In genomic region chr19:55271448-55271847, GRCm38 (mm10) we compare ENCODE assay signal across 15 mouse cellular contexts. TPM values are rescaled to one million over a fixed set of nuclear protein-coding genes. Genes with fewer than 3 reads are reported as not detected.
DNase-seq lines count a peak whose midpoint lies in the region; ATAC-seq lines count a peak whose summit lies in the region.
"Had no signal": no experiment of that assay in that cellular context is flagged by ENCODE, and none has a peak within 500 bp of the region (broad histone marks: within the 10 kb centered on the region; RNA-seq: fewer than 3 reads in every experiment).

No protein-coding gene starts in this region.

- no peak for DNase-seq in kidney, postnatal 25 days
- DNase-seq in R1 (ENCODE audit: low read depth, low spot score), result peak; percentile 96
- DNase-seq in right cerebral cortex, postnatal 25 days, result no peak
- DNase-seq: cerebellum, postnatal 25 days; forebrain, postnatal 0 days; heart, adult 11 months; kidney, adult 9 months; spleen, adult 18-20 months had no signal

- no peak overlapping the region for H3K9ac ChIP-seq in kidney, embryonic 15.5 days
- H3K9ac ChIP-seq in embryonic facial prominence, embryonic 15.5 days, result no peak overlapping the region
- no peak overlapping the region for H3K9ac ChIP-seq in hindbrain, embryonic 16.5 days (ENCODE audit: low read depth, low read length)
- H3K9ac ChIP-seq: forebrain, postnatal 0 days had no signal

- no peak overlapping the region for H3K4me2 ChIP-seq in kidney, embryonic 15.5 days
- H3K4me2 ChIP-seq in embryonic facial prominence, embryonic 15.5 days (replicated peaks), result no peak overlapping the region
- H3K4me2 ChIP-seq in hindbrain, embryonic 16.5 days (ENCODE audit: low read length), result no peak overlapping the region

- H3K4me3 ChIP-seq in kidney, embryonic 15.5 days (replicated peaks), result no peak overlapping the region
- H3K4me3 ChIP-seq in embryonic facial prominence, embryonic 15.5 days (replicated peaks), result no peak overlapping the region
- no peak overlapping the region for H3K4me3 ChIP-seq in hindbrain, embryonic 16.5 days (ENCODE audit: low read length)
- H3K4me3 ChIP-seq: myocyte had no signal

- 43% methylated on average over 3 of the region's 3 CpGs for WGBS in kidney, embryonic 15.5 days
- 31% methylated on average over 3 of the region's 3 CpGs for WGBS in embryonic facial prominence, embryonic 15.5 days
- 31% methylated on average over 3 of the region's 3 CpGs for WGBS in hindbrain, embryonic 16.5 days

- peaks cover 41% of the 10 kb centered on the region for H3K4me1 ChIP-seq in kidney, embryonic 15.5 days
- no peaks in the 10 kb centered on the region for H3K4me1 ChIP-seq in embryonic facial prominence, embryonic 15.5 days
- H3K4me1 ChIP-seq in hindbrain, embryonic 16.5 days (ENCODE audit: control insufficient read depth, insufficient read depth, low read depth, low read length), result no peaks in the 10 kb centered on the region

- peaks cover 20% of the 10 kb centered on the region for H3K36me3 ChIP-seq in kidney, embryonic 15.5 days
- H3K36me3 ChIP-seq in embryonic facial prominence, embryonic 15.5 days, result no peaks in the 10 kb centered on the region
- no peaks in the 10 kb centered on the region for H3K36me3 ChIP-seq in hindbrain, embryonic 16.5 days (ENCODE audit: control insufficient read depth, insufficient read depth, low read length)

- peak; percentile 70; the same call in 1 of the 2 replicates for ATAC-seq in kidney, embryonic 15.5 days (replicated peaks; ENCODE audit: low FRiP score)
- no peak for ATAC-seq in embryonic facial prominence, embryonic 15.5 days (ENCODE audit: insufficient number of reproducible peaks, low FRiP score, low TSS enrichment, low read depth)
- 0 out of 2 replicates have a peak, but pooled peaks have one; percentile 24 for ATAC-seq in megakaryocyte progenitor cell, adult 5-6 weeks (replicated peaks; ENCODE audit: poor library complexity)
- ATAC-seq in hindbrain, embryonic 16.5 days, result no peak
- no peak for ATAC-seq in monocyte, adult 5-6 weeks (replicated peaks; ENCODE audit: insufficient number of reproducible peaks, low FRiP score, low TSS enrichment, poor library complexity, severe bottlenecking)
- ATAC-seq: forebrain, postnatal 0 days had no signal

- H3K9me3 ChIP-seq in kidney, embryonic 15.5 days (replicated peaks), result no peaks in the 10 kb centered on the region
- no peaks in the 10 kb centered on the region for H3K9me3 ChIP-seq in embryonic facial prominence, embryonic 15.5 days (replicated peaks)
- H3K9me3 ChIP-seq in hindbrain, embryonic 16.5 days (ENCODE audit: control insufficient read depth, low read length), result no peaks in the 10 kb centered on the region

- H3K27me3 ChIP-seq in kidney, embryonic 15.5 days, result no peaks in the 10 kb centered on the region
- no peaks in the 10 kb centered on the region for H3K27me3 ChIP-seq in embryonic facial prominence, embryonic 15.5 days
- no peaks in the 10 kb centered on the region for H3K27me3 ChIP-seq in hindbrain, embryonic 16.5 days (replicated peaks; ENCODE audit: control insufficient read depth, insufficient read depth, low read length)

- peak overlapping the region; percentile 74 for H3K27ac ChIP-seq in kidney, embryonic 15.5 days
- H3K27ac ChIP-seq in embryonic facial prominence, embryonic 15.5 days (replicated peaks), result 0 out of 2 replicates have a peak overlapping the region, but pooled peaks have one; percentile 51
- no peak overlapping the region for H3K27ac ChIP-seq in hindbrain, embryonic 16.5 days (ENCODE audit: low read depth, low read length)

RNA-seq across cellular contexts. Expression of gene Acsl5, which starts 19.7 kb away (rescaled TPM):
- 50.3 and 51.2 TPM in 2 replicates for polyA plus RNA-seq in kidney, embryonic 15.5 days (2015; fragmentation: Nextera tagmentation; extraction: Ambion mirVana)
- 41.0 and 45.0 TPM in 2 replicates for polyA plus RNA-seq in embryonic facial prominence, embryonic 15.5 days (2015; fragmentation: Nextera tagmentation; extraction: Ambion mirVana)
- 115 and 141 TPM in 2 replicates for total RNA-seq in megakaryocyte progenitor cell, adult 5-6 weeks (2015)
- total RNA-seq in megakaryocyte progenitor cell, adult 5-6 weeks (2017), result 114 and 115 TPM in 2 replicates
- 19.7 and 20.1 TPM in 2 replicates for polyA plus RNA-seq in hindbrain, embryonic 16.5 days (2015; fragmentation: Nextera tagmentation; extraction: Ambion mirVana)
- 172 to 230 TPM (median 204 TPM) in 3 replicates for total RNA-seq in monocyte, adult 5-6 weeks (2017)

RNA-seq across cellular contexts. Expression of gene Gucy2g, which starts 30.4 kb away (rescaled TPM):
- polyA plus RNA-seq in kidney, embryonic 15.5 days (2015; fragmentation: Nextera tagmentation; extraction: Ambion mirVana), result 0.04 and 0.05 TPM in 2 replicates
- 0.11 and 0.21 TPM in 2 replicates for polyA plus RNA-seq in embryonic facial prominence, embryonic 15.5 days (2015; fragmentation: Nextera tagmentation; extraction: Ambion mirVana)
- total RNA-seq in megakaryocyte progenitor cell, adult 5-6 weeks (2015), result not detected in 2 replicates
- total RNA-seq in megakaryocyte progenitor cell, adult 5-6 weeks (2017), result not detected in 2 replicates
- polyA plus RNA-seq in hindbrain, embryonic 16.5 days (2015; fragmentation: Nextera tagmentation; extraction: Ambion mirVana), result 0.05 and 0.06 TPM in 2 replicates
- not detected in 3 replicates for total RNA-seq in monocyte, adult 5-6 weeks (2017)
- total RNA-seq: liver, adult 2 months had no signal

RNA-seq across cellular contexts. Expression of gene Zdhhc6, which starts 44.4 kb away (rescaled TPM):
- 98.6 and 99.7 TPM in 2 replicates for polyA plus RNA-seq in kidney, embryonic 15.5 days (2015; fragmentation: Nextera tagmentation; extraction: Ambion mirVana)
- polyA plus RNA-seq in embryonic facial prominence, embryonic 15.5 days (2015; fragmentation: Nextera tagmentation; extraction: Ambion mirVana), result 78.7 and 80.1 TPM in 2 replicates
- total RNA-seq in megakaryocyte progenitor cell, adult 5-6 weeks (2015), result 50.1 and 69.2 TPM in 2 replicates
- total RNA-seq in megakaryocyte progenitor cell, adult 5-6 weeks (2017), result 58.0 and 64.9 TPM in 2 replicates
- polyA plus RNA-seq in hindbrain, embryonic 16.5 days (2015; fragmentation: Nextera tagmentation; extraction: Ambion mirVana), result 65.8 and 71.4 TPM in 2 replicates
- total RNA-seq in monocyte, adult 5-6 weeks (2017), result 83.3 to 102 TPM (median 84.5 TPM) in 3 replicates

RNA-seq across cellular contexts. Expression of gene Vti1a, which starts 44.6 kb away (rescaled TPM):
- polyA plus RNA-seq in kidney, embryonic 15.5 days (2015; fragmentation: Nextera tagmentation; extraction: Ambion mirVana), result 28.7 and 30.6 TPM in 2 replicates
- polyA plus RNA-seq in embryonic facial prominence, embryonic 15.5 days (2015; fragmentation: Nextera tagmentation; extraction: Ambion mirVana), result 25.3 and 25.6 TPM in 2 replicates
- 25.0 and 25.2 TPM in 2 replicates for total RNA-seq in megakaryocyte progenitor cell, adult 5-6 weeks (2015)
- total RNA-seq in megakaryocyte progenitor cell, adult 5-6 weeks (2017), result 34.2 and 45.6 TPM in 2 replicates
- 36.7 and 37.1 TPM in 2 replicates for polyA plus RNA-seq in hindbrain, embryonic 16.5 days (2015; fragmentation: Nextera tagmentation; extraction: Ambion mirVana)
- total RNA-seq in monocyte, adult 5-6 weeks (2017), result 57.6 to 105 TPM (median 67.7 TPM) in 3 replicates

Comparison
In these comparisons a context has a peak if more than half of its experiments do, and no peak if none do; other contexts are left out.
1. ATAC-seq: peak in kidney, embryonic 15.5 days (single experiment) and megakaryocyte progenitor cell, adult 5-6 weeks (single experiment); none in embryonic facial prominence, embryonic 15.5 days (single experiment), hindbrain, embryonic 16.5 days (single experiment) and monocyte, adult 5-6 weeks (single experiment).